Mouse (Mus musculus) embryo, embryonic 11.5 days (tissue): Measurements from ENCODE around the gene Ttyh2.

ENCODE experiments used
- DNase-seq: peaks from one replicate; pipeline ENCODE4 v3.0.0-alpha.2; 2012; ENCODE audit warnings: low read depth, low spot score

Gene Ttyh2

DNA sequence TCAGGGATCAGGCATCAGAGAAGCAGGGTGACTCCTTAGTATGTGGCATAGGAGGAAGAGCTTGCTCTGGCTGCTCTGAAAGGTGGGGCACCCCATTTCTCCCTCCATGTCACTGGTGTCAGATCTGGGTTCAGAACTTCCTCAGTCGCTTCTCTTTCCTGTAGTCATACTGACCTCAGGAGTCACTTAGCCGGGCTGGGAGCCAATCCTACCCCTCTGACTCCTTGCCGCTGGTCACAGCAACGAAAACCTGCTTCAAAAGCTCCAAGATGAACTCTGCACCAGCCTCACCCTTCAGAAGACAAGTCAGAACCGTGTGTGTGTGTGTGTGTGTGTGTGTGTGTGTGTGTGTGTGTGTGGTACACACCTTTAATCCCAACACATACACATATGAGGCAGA, 31.1 kb downstream of the Ttyh2 start:
- DNase-seq: no peak

DNA sequence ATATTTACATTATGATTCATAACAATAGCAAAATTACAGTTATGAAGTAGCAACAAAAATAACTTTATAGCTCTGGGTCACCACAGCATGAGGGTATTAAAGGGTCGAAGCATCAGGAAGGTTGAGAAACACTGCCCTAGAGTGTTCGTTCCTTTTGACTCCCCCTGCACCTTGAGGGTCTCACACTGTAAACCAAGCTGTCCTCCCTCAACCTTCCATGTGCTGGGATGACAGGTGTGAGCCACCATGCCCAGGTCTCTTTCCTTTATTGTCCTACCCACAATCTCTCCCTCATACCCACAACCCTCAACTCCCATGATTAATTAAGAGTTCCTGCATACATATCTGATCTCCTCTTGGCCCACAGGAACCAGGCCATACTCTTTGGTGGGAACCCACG, 36.2 kb downstream of the Ttyh2 start:
- DNase-seq: no peak

DNA sequence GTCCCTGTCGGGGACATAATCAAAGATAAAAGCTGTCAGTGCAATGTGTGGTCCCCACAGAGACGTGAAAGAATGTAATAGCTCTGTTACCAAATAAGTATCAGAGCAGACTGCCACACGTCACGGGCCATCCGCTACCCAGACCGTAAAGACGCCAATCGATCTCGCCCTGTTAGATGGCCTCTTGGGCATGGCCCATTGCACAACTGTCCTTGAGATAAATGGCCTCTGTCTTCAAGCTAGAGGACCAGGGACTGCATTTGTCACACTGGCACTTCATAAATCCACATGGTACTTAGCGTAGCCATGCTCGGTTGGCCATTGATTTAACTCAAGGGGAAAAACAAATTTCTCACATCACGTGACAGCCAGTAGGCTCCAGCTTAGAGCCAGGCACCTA, 36.6 kb downstream of the Ttyh2 start:
- no peak for DNase-seq

DNA sequence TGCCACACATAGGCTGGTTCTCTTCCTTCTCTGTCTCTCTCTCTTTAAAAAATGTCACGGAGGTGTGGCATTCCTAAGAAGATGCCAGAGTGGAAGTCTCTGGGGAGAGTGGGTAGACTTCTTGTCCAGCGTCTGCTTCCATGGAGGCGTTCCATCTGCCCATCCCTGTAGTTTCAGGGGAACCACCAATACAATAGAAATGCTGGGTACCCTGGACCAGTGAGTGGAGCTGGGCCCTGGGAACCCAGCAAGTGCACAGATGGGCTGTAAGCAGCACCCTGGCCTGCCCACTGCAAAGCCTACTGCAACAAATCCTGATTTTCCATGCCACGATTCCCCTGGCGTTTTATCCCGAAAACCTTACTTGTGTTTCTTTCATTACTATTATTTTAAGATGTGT, 39.3 kb downstream of the Ttyh2 start:
- no peak for DNase-seq

DNA sequence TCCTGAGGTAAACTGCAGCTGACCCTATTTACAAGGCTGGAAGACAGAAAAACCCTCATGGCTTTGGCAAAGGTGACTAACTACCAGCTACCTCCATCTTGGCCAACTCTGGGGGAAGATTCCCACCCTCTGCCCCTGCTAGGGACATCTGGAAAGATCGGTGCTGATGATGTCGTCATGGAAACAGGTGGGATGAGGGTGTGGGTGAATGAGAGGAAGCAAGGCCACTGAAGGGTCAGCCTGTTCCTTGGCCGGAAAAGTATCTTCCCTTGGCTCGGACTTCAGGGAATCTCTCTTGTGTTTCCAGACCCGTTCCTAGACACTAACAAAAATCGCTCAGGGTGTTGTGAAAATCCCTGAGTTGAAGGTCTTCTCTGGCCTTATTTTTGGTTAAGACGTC, 40.3 kb downstream of the Ttyh2 start:
- no peak for DNase-seq

DNA sequence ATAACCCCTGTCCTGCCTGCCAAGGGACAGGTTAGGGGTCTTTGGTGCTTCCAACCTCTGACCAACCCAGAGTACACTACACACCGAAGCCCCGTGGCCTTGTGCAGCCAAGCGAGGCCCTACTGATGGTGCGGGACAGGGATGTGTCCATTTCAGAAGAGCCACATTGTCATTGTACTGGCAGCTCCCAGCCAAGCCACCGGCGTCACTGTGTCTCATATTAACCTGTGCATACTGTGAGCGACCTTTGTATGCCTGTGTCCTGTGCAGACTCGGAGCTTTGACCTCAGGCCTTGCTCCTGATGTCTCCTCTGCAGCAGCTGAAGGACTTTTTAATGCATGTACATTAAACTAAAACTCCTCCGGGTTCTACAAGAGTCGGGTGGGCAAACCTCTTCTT, 45.3 kb downstream of the Ttyh2 start:
- no peak for DNase-seq

DNA sequence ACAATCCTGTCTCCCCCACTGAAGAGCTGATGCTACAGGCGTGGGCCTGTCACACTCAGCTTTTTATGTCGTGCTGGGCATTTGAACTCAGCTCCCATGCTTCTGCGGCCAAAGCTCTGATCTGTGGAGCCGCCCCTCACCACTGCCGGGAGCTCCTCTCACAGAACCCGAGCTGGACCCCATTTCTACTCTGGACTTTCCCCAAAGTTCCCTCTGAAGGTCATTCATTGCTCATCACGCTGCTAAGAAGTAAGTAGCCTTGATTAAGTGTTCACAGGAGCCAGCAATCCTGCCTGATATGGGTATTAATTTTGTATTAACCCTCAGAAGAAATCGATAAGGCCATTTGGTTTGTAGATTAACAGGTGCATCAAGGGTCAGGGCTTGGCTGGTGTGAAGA, 47.2 kb downstream of the Ttyh2 start:
- DNase-seq: no peak

DNA sequence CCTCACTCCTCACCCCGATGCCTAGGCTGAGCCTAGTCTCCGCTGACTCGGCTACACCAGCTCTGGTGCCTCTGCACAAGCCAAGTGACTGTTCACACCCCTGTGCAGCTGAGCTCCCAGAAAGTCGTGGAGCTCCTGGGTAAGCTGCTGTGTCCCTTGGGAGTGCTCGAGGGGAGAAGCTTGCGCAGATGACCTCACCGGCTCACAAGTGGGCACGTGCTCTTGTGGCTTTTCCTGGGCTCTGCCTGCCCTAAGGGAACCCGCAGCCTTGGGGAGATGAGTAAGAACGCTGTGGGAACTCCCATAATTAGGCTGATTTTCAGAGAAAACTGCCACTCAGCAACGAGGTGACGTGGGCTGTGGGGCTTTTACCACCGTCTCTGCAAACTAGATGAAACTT, 47.8 kb downstream of the Ttyh2 start:
- no peak for DNase-seq

DNA sequence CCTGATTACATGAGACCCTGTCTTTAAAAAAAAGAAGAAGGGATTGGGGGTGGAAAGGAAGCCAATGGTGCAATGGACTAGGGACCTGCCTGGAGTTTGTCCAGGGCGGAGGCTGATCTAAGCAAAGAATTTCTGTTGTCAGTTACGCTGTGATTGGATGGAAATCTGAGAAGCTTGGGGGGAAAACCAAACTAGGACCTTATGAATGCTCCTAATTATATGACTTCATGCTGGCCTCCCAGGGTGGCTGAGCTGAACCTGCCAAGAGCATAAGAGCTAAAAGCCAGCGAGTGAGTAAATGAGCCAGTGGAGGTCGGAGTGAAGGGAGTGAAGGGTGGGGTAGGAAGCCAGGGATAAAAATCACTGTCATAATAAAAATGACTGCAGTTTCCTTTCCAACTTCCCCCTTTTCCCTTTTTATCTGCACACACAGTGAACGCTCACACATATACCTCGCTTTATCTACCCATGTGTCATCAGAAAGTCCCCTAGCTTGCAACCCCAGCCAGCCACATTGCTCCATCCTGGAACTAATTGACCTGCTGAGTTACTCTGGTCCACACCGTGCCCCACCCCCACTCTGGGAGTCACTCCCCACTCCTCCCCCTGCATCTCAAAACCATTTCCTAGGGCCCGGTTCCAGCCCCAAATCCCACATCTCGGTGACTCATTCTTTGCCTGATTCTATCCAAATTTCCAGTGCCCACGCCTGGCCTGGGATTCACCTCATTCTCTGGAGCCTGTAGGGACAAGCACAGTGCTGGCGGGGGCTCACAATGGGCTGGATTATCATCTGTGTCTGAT, 49.8 kb downstream of the Ttyh2 start:
- DNase-seq: no peak

DNA sequence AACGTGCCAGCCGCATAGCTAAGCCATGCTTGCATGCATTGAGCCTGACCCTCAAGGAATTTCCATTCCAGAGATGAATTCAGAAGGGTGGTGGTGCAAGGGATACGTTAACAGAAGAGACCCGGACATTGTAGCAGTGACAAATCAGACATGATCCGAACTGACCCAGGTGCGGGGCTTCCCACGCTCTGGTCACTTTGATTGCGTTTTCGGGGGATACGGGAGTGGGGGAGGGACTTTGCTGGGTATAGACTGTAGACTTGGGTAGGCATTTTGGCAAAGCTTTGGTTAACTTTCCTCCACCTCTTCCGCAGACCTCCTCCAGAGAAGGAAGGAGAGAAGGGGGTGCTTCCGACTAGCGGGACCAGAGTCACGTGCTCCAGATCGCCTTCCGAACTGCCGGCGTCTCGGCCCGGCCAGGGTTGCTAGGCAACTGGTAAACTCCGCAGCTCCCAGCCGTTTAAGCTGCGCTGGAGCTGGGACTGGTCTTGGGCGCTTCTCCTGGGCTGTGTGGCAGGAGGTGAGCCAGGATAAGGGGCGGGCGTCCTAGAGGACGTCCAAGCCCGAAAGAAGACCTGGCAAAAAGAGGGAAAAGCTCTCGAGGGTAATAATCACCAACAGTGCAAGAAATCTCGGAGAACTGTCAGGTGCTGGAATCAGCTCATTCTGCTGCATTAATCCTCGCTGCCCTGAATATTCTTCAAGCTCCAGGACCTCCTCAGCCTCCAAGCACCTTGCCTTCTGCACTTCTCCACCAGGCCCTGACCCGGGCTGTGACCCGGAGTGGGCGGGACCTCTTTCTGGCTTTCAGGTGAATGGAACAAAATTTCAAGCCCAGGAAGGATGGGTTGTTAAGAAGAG, 52.0 kb downstream of the Ttyh2 start, which contains the start of gene Dnaic2:
Gene Dnaic2, plus strand, starts transcription at position 444 of the 861 bp plus-strand sequence.
- peak; percentile 57 for DNase-seq

DNA sequence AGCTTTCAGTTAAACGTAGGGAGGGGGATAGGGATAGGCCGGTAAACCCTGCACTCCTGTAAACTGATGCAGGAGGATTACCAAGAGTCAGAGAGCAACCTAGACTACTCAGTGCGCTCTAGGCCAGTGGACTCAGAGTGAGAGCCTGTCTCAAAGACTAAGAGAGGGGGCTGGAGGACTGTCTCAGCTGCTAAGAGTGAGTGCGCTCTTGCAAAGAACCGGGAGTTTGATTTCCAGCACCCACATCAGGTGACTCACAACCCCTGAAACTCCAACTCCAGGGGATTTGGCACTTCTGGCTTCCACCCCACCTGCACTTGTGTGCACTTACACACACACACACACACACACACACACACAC, 52.6 kb downstream of the Ttyh2 start:
- DNase-seq: no peak

DNA sequence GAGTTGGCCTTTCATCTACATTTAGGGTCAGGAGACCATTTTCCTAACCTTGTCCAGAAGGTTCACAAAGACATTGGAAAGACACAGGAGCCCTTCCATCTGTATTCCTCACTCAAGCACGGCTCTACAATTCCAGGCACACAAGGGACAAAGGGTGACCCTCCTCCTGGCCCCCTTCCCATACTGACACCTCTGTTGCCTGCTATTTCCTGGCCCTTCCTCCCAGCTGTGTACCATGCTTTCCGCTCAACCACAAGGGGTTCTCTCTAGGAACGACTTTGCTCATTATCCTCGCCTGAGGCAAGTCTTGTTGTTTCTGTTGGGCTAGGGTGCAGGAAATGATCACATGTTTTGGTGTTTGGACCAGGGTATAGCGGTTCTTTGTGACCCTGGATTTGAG, 53.1 kb downstream of the Ttyh2 start:
- no peak for DNase-seq

DNA sequence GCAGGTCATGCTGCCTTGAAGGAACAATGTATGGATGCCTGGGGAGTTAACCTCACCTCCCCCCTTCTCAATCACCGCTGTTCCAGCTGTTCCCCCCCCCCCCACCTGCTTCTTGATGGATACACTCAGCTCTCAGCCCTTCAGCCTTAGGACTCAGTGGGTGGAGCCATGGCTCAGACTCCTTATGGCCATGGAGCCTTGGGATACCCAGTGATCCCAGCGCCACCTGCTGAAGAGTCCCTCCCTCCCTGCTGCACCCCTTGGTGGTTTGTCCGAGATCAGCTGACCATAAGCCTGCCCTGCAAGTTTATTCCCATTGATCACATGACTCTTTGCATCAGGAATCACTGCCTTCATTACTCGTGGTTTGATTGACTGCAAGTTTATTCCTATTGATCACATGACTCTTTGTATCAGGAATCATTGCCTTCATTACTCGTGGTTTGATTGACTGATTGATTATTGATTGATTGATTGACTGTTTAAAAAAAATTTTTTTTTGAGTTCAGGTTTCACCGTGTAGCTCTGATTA, 54.7 kb downstream of the Ttyh2 start:
- DNase-seq: no peak

DNA sequence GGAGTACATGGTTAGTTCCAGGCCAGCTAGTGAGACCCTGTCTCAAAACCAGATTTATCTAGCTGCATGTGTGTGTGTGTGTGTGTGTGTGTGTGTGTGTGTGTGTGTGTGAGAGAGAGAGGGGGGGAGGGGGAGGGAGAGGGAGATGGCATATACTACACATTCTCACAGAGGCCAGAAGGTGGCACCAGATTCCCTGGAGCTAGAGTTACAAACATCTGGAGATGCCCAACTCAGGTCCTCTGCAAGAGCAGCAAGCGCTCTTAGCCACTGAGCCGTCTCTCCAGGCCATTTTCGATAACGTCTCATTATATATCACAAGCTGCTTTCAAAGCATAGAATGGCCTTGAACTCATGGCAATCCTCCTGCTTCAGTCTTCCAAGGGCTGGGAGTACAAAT, 56.5 kb downstream of the Ttyh2 start:
- DNase-seq: no peak

DNA sequence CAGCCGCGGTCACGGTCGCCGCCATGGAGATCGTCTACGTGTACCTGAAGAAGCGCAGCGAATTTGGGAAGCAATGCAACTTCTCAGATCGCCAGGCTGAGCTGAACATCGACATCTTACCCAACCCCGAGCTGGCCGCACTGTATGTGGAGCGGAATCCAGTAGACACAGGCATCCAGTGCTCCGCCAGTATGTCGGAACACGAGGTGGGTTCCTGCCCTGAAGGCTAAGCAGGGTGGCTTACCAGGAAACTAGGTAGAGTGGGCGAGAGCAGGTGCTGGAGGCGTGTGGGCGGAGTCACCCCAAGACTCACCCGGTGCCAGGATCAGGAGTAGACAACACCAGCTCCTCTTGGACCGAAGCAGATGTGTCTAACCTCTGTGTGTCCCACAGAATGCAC, 57.7 kb downstream of the Ttyh2 start:
- DNase-seq: no peak

DNA sequence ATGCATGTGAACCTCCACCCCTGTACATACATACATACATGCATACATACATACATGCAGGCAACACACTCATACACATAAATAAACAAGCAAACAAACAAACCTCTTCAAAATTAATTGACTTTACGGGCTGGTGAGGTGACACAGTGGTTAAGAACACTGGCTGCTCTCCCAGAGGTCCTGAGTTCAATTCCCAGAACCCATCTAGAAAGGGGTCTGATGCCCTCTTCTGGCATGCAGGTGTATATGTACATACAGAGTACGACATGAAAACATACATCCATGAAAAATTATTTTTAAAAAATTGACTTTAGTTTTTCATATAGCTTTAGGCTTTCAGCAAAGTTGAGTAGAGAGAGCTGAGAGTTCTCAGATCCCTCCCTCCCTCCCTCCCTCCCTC, 60.9 kb downstream of the Ttyh2 start:
- no peak for DNase-seq

DNA sequence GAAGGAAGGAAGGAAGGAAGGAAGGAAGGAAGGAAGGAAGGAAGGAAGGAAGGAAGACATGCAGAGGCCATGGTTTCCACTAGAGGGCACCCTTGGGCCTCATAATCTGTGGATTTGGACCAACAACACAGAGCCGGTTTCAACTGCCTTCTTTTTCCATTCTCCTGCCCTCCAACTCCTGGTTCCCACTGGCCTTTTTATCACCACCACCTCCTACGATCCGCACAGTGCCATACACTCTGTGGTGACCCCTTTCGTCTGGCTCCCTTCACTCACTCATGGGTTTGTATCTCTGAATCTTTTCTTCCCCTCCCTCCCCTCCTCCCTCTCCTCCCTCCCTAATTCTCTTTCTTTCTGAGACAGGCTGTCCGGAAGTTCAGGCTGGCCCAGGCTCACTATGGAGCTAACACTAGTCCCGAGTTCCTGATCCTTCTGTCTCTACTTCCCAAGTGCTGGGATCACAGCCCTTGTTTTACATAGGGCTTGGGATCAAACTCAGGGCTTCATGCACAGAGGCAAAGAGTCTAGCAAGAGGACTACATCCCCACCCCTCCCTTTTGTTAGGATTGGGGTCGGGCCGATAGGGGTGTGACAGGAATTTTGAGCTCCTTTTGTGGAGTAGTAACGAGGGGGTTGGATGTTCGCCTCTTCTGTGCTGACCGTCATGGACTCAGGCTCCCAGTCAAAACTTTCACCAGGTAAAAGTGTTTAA, 61.8 kb downstream of the Ttyh2 start:
- peak; percentile 40 for DNase-seq

DNA sequence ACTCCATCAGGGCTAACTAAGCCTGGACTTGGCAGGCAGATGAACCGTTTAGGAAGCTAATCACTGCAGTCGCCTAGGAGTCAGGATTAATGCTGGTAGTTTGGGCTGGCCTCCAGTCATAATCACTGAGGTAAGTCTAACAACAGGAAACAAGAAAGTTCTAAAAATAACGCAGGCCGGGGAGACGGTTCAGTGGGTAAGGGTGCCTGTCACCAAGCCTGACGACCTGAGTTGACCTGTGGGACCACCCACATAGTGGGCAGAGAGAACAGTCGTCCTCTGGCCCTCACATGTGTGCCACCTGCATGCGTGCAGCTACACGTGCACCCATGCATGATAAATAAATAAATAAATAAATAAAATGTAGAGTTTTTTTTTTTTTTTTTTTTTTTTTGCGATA, 65.4 kb downstream of the Ttyh2 start:
- DNase-seq: no peak

DNA sequence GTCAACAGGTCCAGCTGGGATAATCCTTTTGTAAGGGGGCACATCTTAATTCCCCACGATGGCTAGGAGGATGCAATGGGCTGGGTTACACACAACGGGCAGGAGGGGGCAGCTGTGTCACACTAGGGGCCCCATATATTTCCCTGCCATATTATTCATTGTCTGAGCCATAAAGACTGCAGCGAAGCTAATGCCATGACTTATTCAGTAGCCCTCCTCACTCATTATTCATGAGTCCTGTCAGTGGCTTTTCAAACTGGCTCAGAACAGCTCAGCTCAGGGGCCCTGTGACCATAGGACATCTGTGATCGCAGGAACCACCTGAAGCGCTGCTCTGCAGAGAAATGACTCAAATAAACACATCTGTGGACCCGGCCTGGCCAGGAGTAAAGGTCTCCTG, 66.2 kb downstream of the Ttyh2 start:
- DNase-seq: no peak

DNA sequence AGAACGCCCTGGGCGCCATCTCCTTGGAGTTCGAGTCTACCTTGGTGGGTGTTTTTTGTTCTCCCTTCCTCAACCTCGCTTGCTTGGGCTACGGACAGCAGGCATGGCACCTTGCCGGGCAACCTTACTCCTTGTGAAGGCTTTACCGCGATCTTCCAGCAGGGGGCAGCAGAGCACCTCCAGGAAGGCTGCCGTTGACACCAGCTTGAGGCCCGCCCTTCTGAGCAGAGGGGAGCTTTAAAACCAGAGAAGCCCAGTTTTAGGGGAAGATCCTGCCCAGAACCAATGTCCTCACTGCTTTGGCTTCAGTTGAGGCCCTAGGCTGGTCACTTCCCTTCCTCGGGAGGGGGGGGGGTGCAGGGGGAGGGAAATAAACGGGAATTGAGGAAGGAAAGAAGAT, 69.9 kb downstream of the Ttyh2 start:
- DNase-seq: peak; percentile 78

DNA sequence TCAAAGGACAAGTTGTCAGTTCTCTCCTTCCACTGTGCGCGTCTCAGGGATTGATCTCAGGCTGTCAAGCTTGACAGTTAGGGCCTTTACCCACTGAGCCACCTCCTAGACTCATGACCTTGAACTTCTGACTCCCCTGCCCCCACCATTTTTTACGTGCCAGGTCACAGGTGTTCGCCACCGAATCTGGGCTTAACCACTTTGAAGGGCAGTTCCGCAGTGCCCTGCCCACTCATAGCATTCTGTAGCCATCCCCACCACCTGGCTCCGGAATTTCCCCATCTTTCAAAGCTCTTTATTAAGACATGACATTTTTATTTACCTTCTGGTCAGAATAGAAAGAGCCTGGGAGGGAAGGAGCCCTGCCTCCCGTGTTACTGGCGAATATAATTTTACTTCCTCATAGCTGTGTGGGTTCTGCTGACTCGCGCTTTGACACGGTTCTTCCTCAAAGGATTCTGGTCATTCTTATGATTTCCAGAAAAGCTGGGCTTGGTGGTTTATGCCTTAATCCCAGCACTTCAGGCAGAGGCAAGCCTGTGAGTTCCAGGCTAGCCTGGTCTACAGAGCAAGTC, 72.4 kb downstream of the Ttyh2 start:
- DNase-seq: no peak
